Mouse (Mus musculus): ENCODE measurements at regions not wholly inside any gene's neighbourhood (a gene's known extent, or its start where the extent isn't known, plus 50 kb on each side); places are given as distances from the start of the nearest gene placed in this dataset.
"Not testable (repeated sequence)": the region's sequence is repeated elsewhere in the genome, so short reads cannot be mapped to it uniquely, and the experiment has no call there.

- DNase-seq = no peak
These were observed 705.7 kb upstream of the Cobl start for GRCm38 (mm10) chr11:13170449-13170848.

- DNase-seq = no peak
These were observed 687.1 kb upstream of the Cobl start for GRCm38 (mm10) chr11:13151901-13152300.

- not testable (repeated sequence) for DNase-seq
These were observed 678.0 kb upstream of the Cobl start for GRCm38 (mm10) chr11:13142721-13143120.

- no peak for DNase-seq
These were observed 662.0 kb upstream of the Cobl start for GRCm38 (mm10) chr11:13126808-13127207.

- DNase-seq = peak; percentile 3 to 6
These were observed 647.7 kb upstream of the Cobl start for GRCm38 (mm10) chr11:13112486-13112885.
